Mouse (Mus musculus) lung, embryonic 14.5 days (tissue): ENCODE measurements around the gene Tns3. TPM values are rescaled to one million over a fixed set of nuclear protein-coding genes. Genes with fewer than 3 reads are reported as not detected.

Source experiments
- ATAC-seq: fragments of 200-750 bp; cut with Nextera tagmentation; 2 replicates; pipeline ENCODE4 v1.8.0; 2017; ENCODE audit warnings: mild to moderate bottlenecking, moderate TSS enrichment, moderate library complexity; ENCODE audit not compliant: insufficient read depth
- DNase-seq: peaks from one replicate; pipeline ENCODE4 v3.0.0-alpha.2; 2015
- H3K27ac ChIP-seq: fragments of 300-500 bp; sonication (generic); 2 replicates; pipeline ENCODE4 v1.5.1; 2014; ENCODE audit warnings: low read depth, mild to moderate bottlenecking, moderate library complexity
- H3K27me3 ChIP-seq: fragments of 300-500 bp; sonication (generic); 2 replicates; pipeline ENCODE4 v1.6.1; 2014; ENCODE audit warnings: low read length, control low read depth; ENCODE audit not compliant: insufficient read depth
- H3K36me3 ChIP-seq: fragments of 300-500 bp; sonication (generic); 2 replicates; pipeline ENCODE4 v1.6.1; 2014; ENCODE audit warnings: control low read depth; ENCODE audit not compliant: insufficient read depth
- H3K4me1 ChIP-seq: fragments of 300-500 bp; sonication (generic); 2 replicates; pipeline ENCODE4 v1.6.1; 2014; ENCODE audit warnings: antibody characterized with exemption, control low read depth; ENCODE audit not compliant: insufficient read depth
- H3K4me2 ChIP-seq: fragments of 300-500 bp; sonication (generic); 2 replicates; pipeline ENCODE4 v1.6.1; 2014; ENCODE audit warnings: mild to moderate bottlenecking
- H3K4me3 ChIP-seq: fragments of 300-500 bp; sonication (generic); 2 replicates; pipeline ENCODE4 v1.5.1; 2014; ENCODE audit warnings: low read depth, low read length
- H3K9ac ChIP-seq: fragments of 300-500 bp; sonication (generic); 2 replicates; pipeline ENCODE4 v1.6.1; 2014
- H3K9me3 ChIP-seq: fragments of 300-500 bp; sonication (generic); 2 replicates; pipeline ENCODE4 v1.6.1; 2016; ENCODE audit warnings: low read depth, low read length, control low read depth
- CTCF ChIP-seq: IDR thresholded peaks from 2 replicates; pipeline ENCODE4 v1.5.1; 2016; ENCODE audit warnings: antibody characterized with exemption, low read depth
- WGBS: fragments of 180-500 bp; shearing (Covaris S2); extraction: QIAGEN DNeasy Blood & Tissue Kit; methylation state at CpG from one replicate; pipeline ENCODE4 v1.1.7; 2014; 5-methylcytosine and 5-hydroxymethylcytosine counted together
- polyA plus RNA-seq: library from polyadenylated mRNA; unstranded; fragments of >200 nt; fragmentation: Nextera tagmentation; extraction: Ambion mirVana; gene quantifications from 2 replicates; pipeline ENCODE4 v1.2.1, GENCODE M21; 2014

The Tns3 gene
- polyA plus RNA-seq, 1 experiment from 2014 or later: 41.0 TPM

DNA sequence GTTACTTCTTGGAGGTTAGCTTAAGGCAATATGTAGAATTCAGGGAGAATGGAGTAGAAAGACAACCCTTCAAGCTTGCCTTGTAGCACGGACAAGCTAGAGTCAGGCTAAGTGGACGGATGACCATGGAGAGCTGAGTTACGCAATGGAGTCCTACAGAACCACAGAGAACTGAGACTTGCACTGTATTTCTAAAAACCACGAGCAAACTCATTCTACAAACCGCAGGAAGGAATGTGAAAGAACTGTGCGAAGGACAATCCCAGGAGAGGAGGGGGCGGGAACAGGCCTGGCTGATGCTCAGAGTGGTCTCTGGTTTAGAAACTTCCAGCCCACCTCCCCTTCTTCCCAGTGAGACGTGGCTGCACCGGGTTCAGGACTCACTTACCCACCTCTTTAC, 225.3 kb downstream of the Tns3 start:
- TF ChIP-seq CTCF: no peak
- ATAC-seq (no peak), DNase-seq (no peak)
- H3K27ac ChIP-seq: no peak overlapping the region
- no peak overlapping the region for H3K9ac ChIP-seq
- no peaks in the 10 kb centered on the region for H3K9me3 ChIP-seq
- H3K27me3 ChIP-seq: no peaks in the 10 kb centered on the region
- H3K4me3 ChIP-seq: no peak overlapping the region
- H3K4me1 ChIP-seq: no peaks in the 10 kb centered on the region
- 84% methylated on average over 9 of the region's 9 CpGs for WGBS
- no peak overlapping the region for H3K4me2 ChIP-seq
- peaks cover 93% of the 10 kb centered on the region for H3K36me3 ChIP-seq

DNA sequence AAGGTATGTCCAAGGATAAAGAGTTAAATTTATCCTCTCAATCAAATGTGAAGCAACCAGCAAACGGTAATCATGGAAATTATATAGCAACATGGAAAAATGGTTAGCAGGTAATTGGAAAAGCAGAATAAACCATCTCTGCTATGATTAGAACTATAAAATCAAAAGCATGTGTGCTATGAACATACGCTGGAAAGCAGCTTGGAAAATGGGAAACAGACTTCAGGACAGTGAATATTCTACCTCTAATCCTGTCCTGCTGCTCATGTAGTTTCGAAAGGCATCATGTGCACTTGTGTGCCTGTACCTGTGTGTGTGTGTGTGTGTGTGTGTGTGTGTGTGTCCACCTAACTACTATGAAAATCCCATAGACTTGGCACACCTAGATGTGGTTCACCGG, 226.1 kb downstream of the Tns3 start:
- Histone ChIP-seq H3K27ac (no peak overlapping the region), H3K4me1 (no peaks in the 10 kb centered on the region), H3K4me3 (no peak overlapping the region), H3K27me3 (no peaks in the 10 kb centered on the region), H3K9me3 (no peaks in the 10 kb centered on the region), H3K4me2 (no peak overlapping the region), H3K9ac (no peak overlapping the region), H3K36me3 (peaks cover 92% of the 10 kb centered on the region)
- DNase-seq (no peak), ATAC-seq (no peak)
- WGBS: 90% methylated on average over 4 of the region's 4 CpGs
- TF ChIP-seq CTCF: no peak

DNA sequence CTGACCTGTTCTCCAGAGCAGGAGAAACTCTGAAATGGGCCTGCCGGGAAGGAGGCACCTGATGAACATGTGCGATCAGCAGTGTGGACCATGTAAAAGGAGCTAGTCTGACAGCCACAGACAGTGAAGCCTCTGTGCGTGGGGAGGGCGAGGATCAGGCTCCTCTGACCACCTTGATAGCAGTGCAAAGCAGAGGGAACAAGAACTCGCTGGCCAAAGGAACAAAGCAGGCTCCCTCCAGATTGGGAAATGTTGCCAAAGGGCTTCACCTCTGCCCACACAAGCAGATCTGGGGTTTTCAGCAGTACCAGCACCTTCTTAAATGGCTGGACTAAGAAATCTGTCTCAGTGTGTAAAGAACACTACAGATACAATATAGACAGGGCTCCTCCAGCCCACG, 229.2 kb downstream of the Tns3 start:
- Histone ChIP-seq H3K9me3 (no peaks in the 10 kb centered on the region), H3K27me3 (no peaks in the 10 kb centered on the region), H3K27ac (no peak overlapping the region), H3K9ac (no peak overlapping the region), H3K4me2 (no peak overlapping the region), H3K4me3 (no peak overlapping the region), H3K36me3 (peaks cover 94% of the 10 kb centered on the region), H3K4me1 (no peaks in the 10 kb centered on the region)
- DNase-seq: no peak
- no peak for TF ChIP-seq CTCF
- WGBS: 92% methylated on average over 6 of the region's 6 CpGs
- no peak for ATAC-seq

DNA sequence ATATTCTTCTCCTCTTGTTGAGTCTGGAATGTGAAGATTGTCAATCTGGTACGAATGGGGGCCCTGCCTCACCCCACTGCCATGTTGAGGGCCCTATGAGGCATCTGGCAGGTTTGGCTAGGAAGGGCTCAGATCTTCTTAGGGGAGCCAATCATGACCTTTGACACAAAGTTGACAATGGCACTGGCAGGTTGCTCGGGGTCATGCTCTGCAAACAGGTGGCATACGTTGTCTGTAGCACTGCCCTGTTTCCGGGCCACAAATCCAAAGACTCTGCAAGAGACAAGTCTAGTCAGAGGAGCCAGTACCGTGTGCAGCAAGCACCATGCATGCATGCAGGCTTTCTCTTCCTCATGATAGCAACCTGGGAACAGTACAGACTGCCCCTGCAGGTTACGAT, 230.0 kb downstream of the Tns3 start:
- Histone ChIP-seq H3K27me3 (no peaks in the 10 kb centered on the region), H3K27ac (no peak overlapping the region), H3K36me3 (peaks cover 90% of the 10 kb centered on the region), H3K4me2 (no peak overlapping the region), H3K9ac (no peak overlapping the region), H3K4me3 (no peak overlapping the region), H3K4me1 (no peaks in the 10 kb centered on the region), H3K9me3 (no peaks in the 10 kb centered on the region)
- 76% methylated on average over 6 of the region's 6 CpGs for WGBS
- ATAC-seq (no peak), DNase-seq (no peak)
- TF ChIP-seq CTCF: no peak

DNA sequence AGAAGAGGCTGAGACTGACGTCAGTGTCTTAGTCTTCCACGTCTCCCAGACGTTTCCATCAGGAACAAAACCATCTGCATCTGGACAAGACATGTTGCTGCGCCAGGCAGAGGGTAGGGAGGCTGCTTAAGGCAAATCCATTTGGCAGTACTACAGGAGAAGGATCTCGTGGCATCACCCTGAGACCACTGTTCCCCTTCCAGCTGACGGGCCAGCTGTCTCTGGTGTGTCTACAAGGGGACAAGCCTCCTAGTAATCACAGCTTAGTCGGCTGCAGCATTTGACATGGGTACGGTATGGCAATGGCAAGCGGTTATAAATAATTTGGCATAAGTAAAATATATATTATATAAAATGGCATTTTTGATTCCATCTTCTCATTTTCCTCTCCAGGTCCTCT, 230.9 kb downstream of the Tns3 start:
- Histone ChIP-seq H3K4me2 (no peak overlapping the region), H3K27me3 (no peaks in the 10 kb centered on the region), H3K9ac (no peak overlapping the region), H3K36me3 (peaks cover 85% of the 10 kb centered on the region), H3K4me1 (no peaks in the 10 kb centered on the region), H3K9me3 (no peaks in the 10 kb centered on the region), H3K4me3 (no peak overlapping the region), H3K27ac (no peak overlapping the region)
- WGBS: 89% methylated on average over 9 of the region's 9 CpGs
- no peak for ATAC-seq
- TF ChIP-seq CTCF: no peak
- no peak for DNase-seq

DNA sequence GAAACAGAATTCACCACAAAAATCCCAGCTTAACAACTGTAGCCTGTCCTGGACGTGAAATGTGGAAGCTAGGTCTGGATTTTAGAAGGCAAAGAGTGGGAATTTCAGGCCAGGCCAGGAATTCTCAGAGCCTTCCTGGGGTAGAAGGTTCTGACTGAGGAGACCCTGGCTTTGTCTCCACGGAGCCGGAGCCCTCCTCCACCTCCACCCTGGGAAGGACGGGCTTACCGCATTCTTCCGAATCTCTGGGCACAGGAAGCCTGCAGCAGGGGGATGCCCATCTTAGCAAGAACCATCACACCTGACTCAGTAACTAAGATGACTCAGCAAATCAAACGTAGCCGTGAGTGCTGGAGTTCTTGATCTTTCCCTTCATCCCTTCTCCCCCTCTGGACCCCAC, 231.4 kb downstream of the Tns3 start:
- H3K36me3 ChIP-seq: peaks cover 80% of the 10 kb centered on the region
- WGBS: 84% methylated on average over 8 of the region's 8 CpGs
- H3K27ac ChIP-seq: no peak overlapping the region
- H3K4me2 ChIP-seq: no peak overlapping the region
- ATAC-seq (no peak), DNase-seq (no peak)
- no peaks in the 10 kb centered on the region for H3K27me3 ChIP-seq
- no peak overlapping the region for H3K4me3 ChIP-seq
- no peaks in the 10 kb centered on the region for H3K4me1 ChIP-seq
- no peak overlapping the region for H3K9ac ChIP-seq
- H3K9me3 ChIP-seq: no peaks in the 10 kb centered on the region
- TF ChIP-seq CTCF: no peak

DNA sequence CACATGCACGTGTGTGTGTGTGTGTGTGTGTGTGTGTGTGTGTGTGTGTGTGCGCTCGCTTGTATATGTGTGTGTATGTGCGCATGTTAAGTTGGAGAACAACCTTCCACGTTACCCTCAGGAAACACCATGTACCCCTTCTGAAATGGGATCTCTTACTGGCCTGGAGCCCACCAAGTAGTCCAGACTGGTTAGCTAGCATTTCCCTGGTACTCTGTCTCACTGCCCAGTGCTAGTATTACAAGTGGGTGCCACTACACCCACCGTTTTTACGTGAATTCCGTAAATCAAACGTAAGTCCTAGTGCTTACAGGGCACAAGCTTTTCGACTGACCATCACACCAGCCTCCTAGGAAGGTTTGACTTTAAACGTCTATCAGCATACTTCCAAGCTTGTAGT, 236.7 kb downstream of the Tns3 start:
- TF ChIP-seq CTCF: no peak
- DNase-seq (no peak), ATAC-seq (no peak)
- Histone ChIP-seq H3K9me3 (no peaks in the 10 kb centered on the region), H3K27ac (no peak overlapping the region), H3K4me1 (peaks cover 8% of the 10 kb centered on the region), H3K27me3 (no peaks in the 10 kb centered on the region), H3K4me2 (no peak overlapping the region), H3K4me3 (no peak overlapping the region), H3K36me3 (peaks cover 29% of the 10 kb centered on the region), H3K9ac (no peak overlapping the region)
- WGBS: 83% methylated on average over 11 of the region's 11 CpGs

DNA sequence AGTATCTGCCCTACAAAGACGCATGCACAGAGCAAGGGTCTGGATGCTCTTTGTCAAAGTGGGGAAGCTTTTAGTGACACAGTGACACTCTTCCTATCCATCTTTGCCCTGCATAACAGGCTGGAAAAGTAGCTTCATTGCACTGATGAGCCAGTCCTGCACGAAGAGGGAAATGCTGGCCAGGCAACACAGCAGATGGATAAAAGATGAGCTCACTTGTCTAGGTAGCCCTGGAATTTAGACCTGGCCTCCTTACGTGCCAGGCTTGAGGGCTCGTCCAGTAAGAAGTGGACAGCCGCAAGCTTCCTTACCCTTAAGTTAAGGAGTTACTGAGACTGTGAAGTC, 239.1 kb downstream of the Tns3 start:
- WGBS: 74% methylated on average over 5 of the region's 5 CpGs
- no peak for ATAC-seq
- no peaks in the 10 kb centered on the region for H3K9me3 ChIP-seq

More for the DNA sequence above, 239.1 kb downstream of the Tns3 start:
- H3K4me3 ChIP-seq: no peak overlapping the region
- peaks cover 8% of the 10 kb centered on the region for H3K4me1 ChIP-seq
- H3K36me3 ChIP-seq: peaks cover 5% of the 10 kb centered on the region; the same call in 1 of the 2 replicates
- DNase-seq: no peak
- no peaks in the 10 kb centered on the region for H3K27me3 ChIP-seq
- no peak for TF ChIP-seq CTCF
- no peak overlapping the region for H3K4me2 ChIP-seq
- H3K9ac ChIP-seq: no peak overlapping the region
- peak overlapping the region; percentile 22; the same call in 1 of the 2 replicates for H3K27ac ChIP-seq
